10 mouse cellular contexts compared by ENCODE assay signal in the genomic region with DNA sequence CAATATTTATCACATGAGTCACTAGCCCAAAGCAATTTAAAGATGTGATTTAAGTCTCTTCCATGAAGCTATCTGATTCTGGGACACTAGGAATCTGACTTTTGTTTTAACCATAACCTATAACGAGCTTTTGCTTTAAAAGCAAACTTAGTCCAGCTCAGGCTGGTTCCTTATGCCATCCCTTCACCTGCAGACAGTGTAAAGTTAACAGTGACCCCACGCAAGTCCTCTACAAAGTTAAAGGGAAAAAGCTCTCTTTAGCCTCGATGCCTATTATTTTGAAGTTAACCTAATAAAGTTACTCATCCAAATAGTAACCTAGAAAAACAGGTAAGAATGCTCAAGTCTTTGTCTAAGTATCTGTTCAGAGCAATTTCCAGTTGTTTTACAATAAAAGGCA.
"Had no signal": no experiment of that assay in that cellular context is flagged by ENCODE, and none has a peak within 500 bp of the region (broad histone marks: within the 10 kb centered on the region; RNA-seq: fewer than 3 reads in every experiment).

No protein-coding gene starts in this region.

- H3K9me3 ChIP-seq: limb, embryonic 13.5 days; liver, embryonic 15.5 days; midbrain, embryonic 12.5 days; neural tube, embryonic 15.5 days had no signal

- H3K27me3 ChIP-seq: limb, embryonic 13.5 days; liver, embryonic 15.5 days; midbrain, embryonic 12.5 days; neural tube, embryonic 15.5 days had no signal

- H3K9ac ChIP-seq: limb, embryonic 13.5 days; liver, embryonic 15.5 days; lung, embryonic 14.5 days; midbrain, embryonic 12.5 days; neural tube, embryonic 15.5 days had no signal

- H3K4me3 ChIP-seq: layer of hippocampus, adult 2 months; limb, embryonic 13.5 days; liver, embryonic 15.5 days; midbrain, embryonic 12.5 days; neural tube, embryonic 15.5 days had no signal

- DNase-seq: left cerebral cortex, postnatal 4 days had no signal

- H3K36me3 ChIP-seq: limb, embryonic 13.5 days; midbrain, embryonic 12.5 days; neural tube, embryonic 15.5 days had no signal

- H3K4me1 ChIP-seq: liver, embryonic 15.5 days; midbrain, embryonic 12.5 days; neural tube, embryonic 15.5 days had no signal

- H3K27ac ChIP-seq: kidney, postnatal 0 days; layer of hippocampus, adult 2 months; limb, embryonic 13.5 days; liver, embryonic 15.5 days; midbrain, embryonic 12.5 days; neural tube, embryonic 15.5 days had no signal

- H3K4me2 ChIP-seq: limb, embryonic 13.5 days; liver, embryonic 15.5 days; lung, embryonic 14.5 days; midbrain, embryonic 12.5 days; neural tube, embryonic 15.5 days had no signal

- ATAC-seq: intestine, postnatal 0 days; midbrain, embryonic 16.5 days had no signal
